Mouse (Mus musculus): ENCODE data around the gene Setx. TPM values are rescaled to one million over a fixed set of nuclear protein-coding genes. Genes with fewer than 3 reads are reported as not detected.

Gene Setx
- polyA plus RNA-seq, 1 experiment from 2014 or later: 5.7 TPM

GRCm38 (mm10) chr2:29186209-29186608 lies 62.2 kb downstream of the Setx start:
- H3K4me2 ChIP-seq (ENCODE audit: low read depth, low read length): no peak overlapping the region
- 0 out of 2 replicates have a peak, but pooled peaks cover 6% of the 10 kb centered on the region for H3K4me1 ChIP-seq (ENCODE audit: control insufficient read depth, insufficient read depth, low read length)
- H3K27ac ChIP-seq (ENCODE audit: low read length): no peak overlapping the region
- H3K9me3 ChIP-seq (replicated peaks; ENCODE audit: control insufficient read depth, low read length): no peaks in the 10 kb centered on the region
- WGBS: 59% methylated on average over 6 of the region's 6 CpGs
- H3K9ac ChIP-seq (ENCODE audit: low read length): no peak overlapping the region
- peaks cover 2% of the 10 kb centered on the region; the same call in 1 of the 2 replicates for H3K36me3 ChIP-seq (ENCODE audit: control insufficient read depth, insufficient read depth)
- H3K27me3 ChIP-seq (ENCODE audit: control insufficient read depth, insufficient read depth, low read length): no peaks in the 10 kb centered on the region
- ATAC-seq (replicated peaks; ENCODE audit: extremely low read depth, insufficient read depth, low FRiP score): no peak
- H3K4me3 ChIP-seq (ENCODE audit: low read length): no peak overlapping the region

- Histone ChIP-seq H3K9ac (ENCODE audit: low read length) (no peak overlapping the region), H3K27me3 (ENCODE audit: control insufficient read depth, insufficient read depth, low read length) (peaks cover 5% of the 10 kb centered on the region; the same call in 1 of the 2 replicates), H3K4me1 (ENCODE audit: control insufficient read depth, insufficient read depth, low read length) (peaks cover 4% of the 10 kb centered on the region), H3K27ac (ENCODE audit: low read length) (no peak overlapping the region), H3K4me2 (ENCODE audit: low read depth, low read length) (no peak overlapping the region), H3K4me3 (ENCODE audit: low read length) (no peak overlapping the region), H3K9me3 (replicated peaks; ENCODE audit: control insufficient read depth, low read length) (no peaks in the 10 kb centered on the region), H3K36me3 (ENCODE audit: control insufficient read depth, insufficient read depth) (no peaks in the 10 kb centered on the region)
- 72% methylated on average over 7 of the region's 7 CpGs for WGBS
- no peak for ATAC-seq (replicated peaks; ENCODE audit: extremely low read depth, insufficient read depth, low FRiP score)
Measured at GRCm38 (mm10) chr2:29190392-29190791, 66.4 kb downstream of the Setx start.

- no peak overlapping the region for H3K4me2 ChIP-seq (ENCODE audit: low read depth, low read length)
- H3K4me3 ChIP-seq (ENCODE audit: low read length): no peak overlapping the region
- peaks cover 16% of the 10 kb centered on the region for H3K27me3 ChIP-seq (ENCODE audit: control insufficient read depth, insufficient read depth, low read length)
- no peaks in the 10 kb centered on the region for H3K9me3 ChIP-seq (replicated peaks; ENCODE audit: control insufficient read depth, low read length)
- peaks cover 4% of the 10 kb centered on the region for H3K4me1 ChIP-seq (ENCODE audit: control insufficient read depth, insufficient read depth, low read length)
- WGBS: 58% methylated on average over 10 of the region's 10 CpGs
- no peak overlapping the region for H3K9ac ChIP-seq (ENCODE audit: low read length)
- ATAC-seq (replicated peaks; ENCODE audit: extremely low read depth, insufficient read depth, low FRiP score): no peak
- no peaks in the 10 kb centered on the region for H3K36me3 ChIP-seq (ENCODE audit: control insufficient read depth, insufficient read depth)
- H3K27ac ChIP-seq (ENCODE audit: low read length): no peak overlapping the region
Measured at GRCm38 (mm10) chr2:29191216-29192215, 67.5 kb downstream of the Setx start.

GRCm38 (mm10) chr2:29192629-29193278 lies 68.8 kb downstream of the Setx start:
- no peaks in the 10 kb centered on the region for H3K36me3 ChIP-seq (ENCODE audit: control insufficient read depth, insufficient read depth)
- no peaks in the 10 kb centered on the region for H3K9me3 ChIP-seq (replicated peaks; ENCODE audit: control insufficient read depth, low read length)
- H3K9ac ChIP-seq (ENCODE audit: low read length): no peak overlapping the region
- H3K27me3 ChIP-seq (ENCODE audit: control insufficient read depth, insufficient read depth, low read length): peaks cover 22% of the 10 kb centered on the region
- WGBS: 85% methylated on average over 8 of the region's 8 CpGs
- H3K4me3 ChIP-seq (ENCODE audit: low read length): no peak overlapping the region
- H3K4me2 ChIP-seq (ENCODE audit: low read depth, low read length): no peak overlapping the region
- H3K27ac ChIP-seq (ENCODE audit: low read length): no peak overlapping the region
- no peak for ATAC-seq (replicated peaks; ENCODE audit: extremely low read depth, insufficient read depth, low FRiP score)
- H3K4me1 ChIP-seq (ENCODE audit: control insufficient read depth, insufficient read depth, low read length): peaks cover 4% of the 10 kb centered on the region

- H3K4me2 ChIP-seq (ENCODE audit: low read depth, low read length): peak overlapping the region; percentile 93
- H3K9ac ChIP-seq (ENCODE audit: low read length): no peak overlapping the region; the same call in 1 of the 2 replicates
- peaks cover 4% of the 10 kb centered on the region for H3K4me1 ChIP-seq (ENCODE audit: control insufficient read depth, insufficient read depth, low read length)
Measured at GRCm38 (mm10) chr2:29193819-29194546, 70.0 kb downstream of the Setx start.

GRCm38 (mm10) chr2:29194547-29195463 lies 70.8 kb downstream of the Setx start:
- Histone ChIP-seq H3K4me2 (ENCODE audit: low read depth, low read length) (peak overlapping the region; percentile 93), H3K4me3 (ENCODE audit: low read length) (peak overlapping the region; percentile 56), H3K36me3 (ENCODE audit: control insufficient read depth, insufficient read depth) (no peaks in the 10 kb centered on the region), H3K9me3 (replicated peaks; ENCODE audit: control insufficient read depth, low read length) (no peaks in the 10 kb centered on the region), H3K4me1 (ENCODE audit: control insufficient read depth, insufficient read depth, low read length) (peaks cover 4% of the 10 kb centered on the region), H3K9ac (ENCODE audit: low read length) (peak overlapping the region; percentile 61), H3K27me3 (ENCODE audit: control insufficient read depth, insufficient read depth, low read length) (peaks cover 27% of the 10 kb centered on the region), H3K27ac (ENCODE audit: low read length) (no peak overlapping the region)
- WGBS: under 1% methylated on average over 61 of the region's 61 CpGs
- no peak for ATAC-seq (replicated peaks; ENCODE audit: extremely low read depth, insufficient read depth, low FRiP score)

More at GRCm38 (mm10) chr2:29193819-29194546, 70.0 kb downstream of the Setx start:
- no peaks in the 10 kb centered on the region for H3K9me3 ChIP-seq (replicated peaks; ENCODE audit: control insufficient read depth, low read length)
- WGBS: 24% methylated on average over 16 of the region's 16 CpGs
- H3K27me3 ChIP-seq (ENCODE audit: control insufficient read depth, insufficient read depth, low read length): peaks cover 27% of the 10 kb centered on the region
- H3K36me3 ChIP-seq (ENCODE audit: control insufficient read depth, insufficient read depth): no peaks in the 10 kb centered on the region
- no peak for ATAC-seq (replicated peaks; ENCODE audit: extremely low read depth, insufficient read depth, low FRiP score)
- no peak overlapping the region for H3K27ac ChIP-seq (ENCODE audit: low read length)
- peak overlapping the region; percentile 56 for H3K4me3 ChIP-seq (ENCODE audit: low read length)

- WGBS: 67% methylated on average over 12 of the region's 12 CpGs
- H3K4me1 ChIP-seq (ENCODE audit: control insufficient read depth, insufficient read depth, low read length): peaks cover 4% of the 10 kb centered on the region
- H3K4me3 ChIP-seq (ENCODE audit: low read length): no peak overlapping the region
- peaks cover 30% of the 10 kb centered on the region for H3K27me3 ChIP-seq (ENCODE audit: control insufficient read depth, insufficient read depth, low read length)
- H3K9ac ChIP-seq (ENCODE audit: low read length): no peak overlapping the region
- no peaks in the 10 kb centered on the region for H3K36me3 ChIP-seq (ENCODE audit: control insufficient read depth, insufficient read depth)
- no peaks in the 10 kb centered on the region for H3K9me3 ChIP-seq (replicated peaks; ENCODE audit: control insufficient read depth, low read length)
- ATAC-seq (replicated peaks; ENCODE audit: extremely low read depth, insufficient read depth, low FRiP score): no peak
- H3K27ac ChIP-seq (ENCODE audit: low read length): no peak overlapping the region
- H3K4me2 ChIP-seq (ENCODE audit: low read depth, low read length): no peak overlapping the region
Measured at GRCm38 (mm10) chr2:29196844-29197243, 72.9 kb downstream of the Setx start.

GRCm38 (mm10) chr2:29198446-29198845 lies 74.5 kb downstream of the Setx start:
- H3K9me3 ChIP-seq (replicated peaks; ENCODE audit: control insufficient read depth, low read length): no peaks in the 10 kb centered on the region
- H3K4me3 ChIP-seq (ENCODE audit: low read length): no peak overlapping the region
- 58% methylated on average over 5 of the region's 5 CpGs for WGBS
- no peak for ATAC-seq (replicated peaks; ENCODE audit: extremely low read depth, insufficient read depth, low FRiP score)
- no peak overlapping the region for H3K4me2 ChIP-seq (ENCODE audit: low read depth, low read length)
- peaks cover 36% of the 10 kb centered on the region for H3K27me3 ChIP-seq (ENCODE audit: control insufficient read depth, insufficient read depth, low read length)
- H3K27ac ChIP-seq (ENCODE audit: low read length): no peak overlapping the region
- peaks cover 4% of the 10 kb centered on the region for H3K4me1 ChIP-seq (ENCODE audit: control insufficient read depth, insufficient read depth, low read length)
- H3K9ac ChIP-seq (ENCODE audit: low read length): no peak overlapping the region
- no peaks in the 10 kb centered on the region for H3K36me3 ChIP-seq (ENCODE audit: control insufficient read depth, insufficient read depth)

Data from heart, embryonic 16.5 days (tissue).